Mouse (Mus musculus) forebrain, postnatal 0 days (tissue): Measurements from ENCODE around the gene Bdnf. TPM values are rescaled to one million over a fixed set of nuclear protein-coding genes. Genes with fewer than 3 reads are reported as not detected.
A peak's percentile ranks its signal among the peaks of the same experiment; 100 is the strongest.

ENCODE experiments used
- ATAC-seq: fragments of 200-750 bp; cut with Nextera tagmentation; 2 replicates; pipeline ENCODE4 v1.8.0; 2017; ENCODE audit warnings: mild to moderate bottlenecking, moderate library complexity
- DNase-seq: peaks from one replicate; pipeline ENCODE4 v3.0.0-alpha.2; 2015
- H3K27ac ChIP-seq: fragments of 300-500 bp; sonication (generic); 2 replicates; pipeline ENCODE4 v1.5.1; 2014; ENCODE audit warnings: low read depth, mild to moderate bottlenecking, antibody characterized with exemption, low read length, moderate library complexity, mixed read lengths
- H3K27me3 ChIP-seq: fragments of 300-500 bp; sonication (generic); 2 replicates; pipeline ENCODE4 v1.6.1; 2014; ENCODE audit warnings: mild to moderate bottlenecking, low read length, mixed read lengths; ENCODE audit not compliant: insufficient read depth
- H3K36me3 ChIP-seq: fragments of 300-500 bp; sonication (generic); 2 replicates; pipeline ENCODE4 v1.6.1; 2014; ENCODE audit warnings: mild to moderate bottlenecking, moderate library complexity; ENCODE audit not compliant: insufficient read depth
- H3K4me1 ChIP-seq: fragments of 300-500 bp; sonication (generic); 2 replicates; pipeline ENCODE4 v1.6.1; 2014; ENCODE audit warnings: antibody characterized with exemption; ENCODE audit not compliant: insufficient read depth
- H3K4me2 ChIP-seq: fragments of 300-500 bp; sonication (generic); 2 replicates; pipeline ENCODE4 v1.6.1; 2014; ENCODE audit warnings: low read depth, mild to moderate bottlenecking, moderate library complexity
- H3K4me3 ChIP-seq: fragments of 300-500 bp; sonication (generic); 2 replicates; pipeline ENCODE4 v1.5.1; 2014; ENCODE audit warnings: low read depth, low read length, mixed read lengths
- H3K9ac ChIP-seq: fragments of 300-500 bp; sonication (generic); 2 replicates; pipeline ENCODE4 v1.6.1; 2014; ENCODE audit warnings: mild to moderate bottlenecking
- H3K9me3 ChIP-seq: fragments of 300-500 bp; sonication (generic); 2 replicates; pipeline ENCODE4 v1.6.1; 2016; ENCODE audit warnings: low read length
- CTCF ChIP-seq: sonication (generic); IDR thresholded peaks from 2 replicates; pipeline ENCODE4 v1.5.1; 2016; ENCODE audit warnings: antibody characterized with exemption, control low read depth, low read depth
- WGBS: fragments of 180-500 bp; shearing (Covaris S2); extraction: QIAGEN DNeasy Blood & Tissue Kit; methylation state at CpG from one replicate; pipeline ENCODE4 v1.1.7; 2014; 5-methylcytosine and 5-hydroxymethylcytosine counted together
- polyA plus RNA-seq: library from polyadenylated mRNA; unstranded; fragments of >200 nt; fragmentation: Nextera tagmentation; extraction: Ambion mirVana; gene quantifications from 2 replicates; pipeline ENCODE4 v1.2.1, GENCODE M21; 2015
- total RNA-seq: library from RNA; depleted of rRNA; stranded (reverse); fragments of >200 nt; gene quantifications from 2 replicates; pipeline ENCODE4 v1.2.3, GENCODE M21; 2014; rRNA removed

Bdnf gene
- 4.6 and 8.0 TPM in 2 replicates for total RNA-seq
- 3.6 and 6.0 TPM in 2 replicates for polyA plus RNA-seq

DNA sequence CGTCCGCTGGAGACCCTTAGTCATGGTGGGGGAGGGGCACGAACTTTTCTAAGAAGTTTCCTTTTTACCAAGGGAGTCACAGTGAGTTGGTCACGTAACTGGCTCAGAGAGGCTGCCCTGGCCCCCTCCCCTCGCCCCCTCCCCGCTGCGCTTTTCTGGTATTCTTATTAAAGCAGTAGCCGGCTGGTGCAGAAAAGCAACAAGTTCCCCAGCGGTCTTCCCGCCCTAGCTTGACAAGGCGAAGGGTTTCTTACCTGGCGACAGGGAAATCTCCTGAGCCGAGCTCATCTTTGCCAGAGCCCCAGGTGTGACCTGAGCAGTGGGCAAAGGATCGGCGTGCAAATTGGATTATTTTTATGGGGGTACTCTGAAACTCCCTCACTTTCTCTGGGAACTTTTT is at the start of gene Bdnf:
TSS of gene Bdnf (plus strand) at position 169 of the 400 bp plus-strand sequence.
- H3K4me3 ChIP-seq: peak within 1 kb of the TSS; percentile 44
- no peak within 1 kb of the TSS for H3K27ac ChIP-seq
- under 1% methylated on average over 15 of the region's 15 CpGs for WGBS
- TF ChIP-seq CTCF: no peak
- no peaks in the 10 kb centered on the region for H3K9me3 ChIP-seq
- peak within 1 kb of the TSS; percentile 10; the same call in 1 of the 2 replicates for H3K9ac ChIP-seq
- ATAC-seq (no peak), DNase-seq (no peak)
- H3K36me3 ChIP-seq: no peaks in the 10 kb centered on the region
- H3K4me2 ChIP-seq: peak within 1 kb of the TSS; percentile 97
- H3K27me3 ChIP-seq: peaks cover 49% of the 10 kb centered on the region
- H3K4me1 ChIP-seq: peaks cover 13% of the 10 kb centered on the region; the same call in 1 of the 2 replicates

GRCm38 (mm10) chr2:109626864-109627263 is 47.6 kb upstream of the Bdnf start:
- H3K4me2 ChIP-seq: no peak overlapping the region
- H3K9ac ChIP-seq: no peak overlapping the region
- DNase-seq (no peak), ATAC-seq (no peak)
- no peak for TF ChIP-seq CTCF
- H3K27ac ChIP-seq: no peak overlapping the region
- no peaks in the 10 kb centered on the region for H3K27me3 ChIP-seq
- no peaks in the 10 kb centered on the region for H3K36me3 ChIP-seq
- no peaks in the 10 kb centered on the region for H3K9me3 ChIP-seq
- no peak overlapping the region for H3K4me3 ChIP-seq
- WGBS: 56% methylated on average over 6 of the region's 6 CpGs
- no peaks in the 10 kb centered on the region for H3K4me1 ChIP-seq

GRCm38 (mm10) chr2:109673509-109674455 is 718 bp upstream of the Bdnf start:
- no peak for TF ChIP-seq CTCF
- no peaks in the 10 kb centered on the region for H3K36me3 ChIP-seq
- peaks cover 49% of the 10 kb centered on the region for H3K27me3 ChIP-seq
- H3K4me1 ChIP-seq: peaks cover 13% of the 10 kb centered on the region; the same call in 1 of the 2 replicates
- H3K4me3 ChIP-seq: peak overlapping the region; percentile 44
- H3K9ac ChIP-seq: peak overlapping the region; percentile 10; the same call in 1 of the 2 replicates
- ATAC-seq: no peak
- DNase-seq: no peak
- H3K27ac ChIP-seq: no peak overlapping the region
- WGBS: 1% methylated on average over 48 of the region's 48 CpGs
- H3K9me3 ChIP-seq: no peaks in the 10 kb centered on the region
- peak overlapping the region; percentile 97 for H3K4me2 ChIP-seq

- Histone ChIP-seq H3K27me3 (peaks cover 49% of the 10 kb centered on the region), H3K4me1 (peaks cover 13% of the 10 kb centered on the region; the same call in 1 of the 2 replicates), H3K36me3 (no peaks in the 10 kb centered on the region), H3K4me2 (peak overlapping the region; percentile 97), H3K4me3 (peak overlapping the region; percentile 44), H3K9ac (no peak overlapping the region), H3K9me3 (no peaks in the 10 kb centered on the region), H3K27ac (no peak overlapping the region)
- no peak for TF ChIP-seq CTCF
- 8% methylated on average over 11 of the region's 11 CpGs for WGBS
- ATAC-seq (no peak), DNase-seq (no peak)
These were observed 551 bp downstream of the Bdnf start for GRCm38 (mm10) chr2:109675051-109675450.

- Histone ChIP-seq H3K4me3 (peak overlapping the region; percentile 55), H3K9ac (peak overlapping the region; percentile 81), H3K27ac (no peak overlapping the region), H3K4me1 (peaks cover 13% of the 10 kb centered on the region; the same call in 1 of the 2 replicates), H3K27me3 (peaks cover 49% of the 10 kb centered on the region), H3K9me3 (no peaks in the 10 kb centered on the region), H3K36me3 (no peaks in the 10 kb centered on the region), H3K4me2 (peak overlapping the region; percentile 97)
- peak; percentile 49 for TF ChIP-seq CTCF
- WGBS: 1% methylated on average over 29 of the region's 29 CpGs
- DNase-seq (peak; percentile 66), ATAC-seq (0 out of 2 replicates have a peak, but pooled peaks have one; percentile 12)
These were observed 1.6 kb downstream of the Bdnf start for GRCm38 (mm10) chr2:109675973-109676617.

GRCm38 (mm10) chr2:109676618-109676974 is 2.1 kb downstream of the Bdnf start:
- 1% methylated on average over 5 of the region's 6 CpGs for WGBS
- H3K27ac ChIP-seq: no peak overlapping the region

More at GRCm38 (mm10) chr2:109676618-109676974, 2.1 kb downstream of the Bdnf start:
- no peak for TF ChIP-seq CTCF
- Histone ChIP-seq H3K4me2 (peak overlapping the region; percentile 97), H3K9me3 (no peaks in the 10 kb centered on the region), H3K36me3 (no peaks in the 10 kb centered on the region), H3K27me3 (peaks cover 49% of the 10 kb centered on the region), H3K4me3 (peak overlapping the region; percentile 55), H3K9ac (peak overlapping the region; percentile 81), H3K4me1 (peaks cover 13% of the 10 kb centered on the region; the same call in 1 of the 2 replicates)
- no peak for ATAC-seq
- DNase-seq: no peak
